Mouse (Mus musculus): Measurements from ENCODE around the gene Ffar4. TPM values are rescaled to one million over a fixed set of nuclear protein-coding genes. Genes with fewer than 3 reads are reported as not detected.

The Ffar4 gene
- total RNA-seq (2014; fragmentation: Nextera tagmentation) = not detected in 2 replicates
- not detected in 2 replicates for total RNA-seq (2017)
- not detected in 2 replicates for polyA plus RNA-seq (2012)

GRCm38 (mm10) chr19:38096858-38097758 lies at the start of gene Ffar4:
Gene Ffar4 (plus strand): TSS chr19:38097071.
- H3K36me3 ChIP-seq (replicated peaks) = no peaks in the 10 kb centered on the region
- H3K27me3 ChIP-seq (ENCODE audit: insufficient read depth, low read length) = peaks cover 8% of the 10 kb centered on the region
- no peak within 1 kb of the TSS for H3K4me3 ChIP-seq (ENCODE audit: low read depth, low read length)
- no peaks in the 10 kb centered on the region for H3K4me1 ChIP-seq (ENCODE audit: insufficient read depth, low read depth, low read length)
- ATAC-seq (ENCODE audit: extremely low read depth, insufficient number of reproducible peaks, low FRiP score, poor library complexity, severe bottlenecking) = no peak
- no peaks in the 10 kb centered on the region for H3K9me3 ChIP-seq (replicated peaks)
- DNase-seq (ENCODE audit: low spot score) = no peak
- TF ChIP-seq POLR2AphosphoS5 (IDR thresholded peaks at IDR 0.05; ENCODE audit: insufficient replicate concordance, low read depth, low read length) = no peak
- TF ChIP-seq CTCF (IDR thresholded peaks at IDR 0.05; ENCODE audit: low read depth, low read length) = no peak
- no peak for TF ChIP-seq GATA1 (IDR thresholded peaks at IDR 0.05; ENCODE audit: borderline replicate concordance, low read length)
- no peak for TF ChIP-seq TAL1 (conservative IDR thresholded peaks at IDR 0.05; ENCODE audit: low read depth, low read length)
- TF ChIP-seq GATA2 (IDR thresholded peaks at IDR 0.05; ENCODE audit: borderline replicate concordance, low read depth, low read length) = no peak

- DNase-seq (ENCODE audit: low spot score) = no peak
- H3K27me3 ChIP-seq (ENCODE audit: insufficient read depth, low read length) = peaks cover 22% of the 10 kb centered on the region
- no peak for ATAC-seq (ENCODE audit: extremely low read depth, insufficient number of reproducible peaks, low FRiP score, poor library complexity, severe bottlenecking)
Measured at GRCm38 (mm10) chr19:38049686-38050085, 47.2 kb upstream of the Ffar4 start.

GRCm38 (mm10) chr19:38053227-38054041 lies 43.4 kb upstream of the Ffar4 start:
- no peak for ATAC-seq (ENCODE audit: extremely low read depth, insufficient number of reproducible peaks, low FRiP score, poor library complexity, severe bottlenecking)
- peaks cover 19% of the 10 kb centered on the region for H3K4me1 ChIP-seq (ENCODE audit: insufficient read depth, low read depth, low read length)
- H3K4me3 ChIP-seq (ENCODE audit: low read depth, low read length) = peak overlapping the region; percentile 84; the same call in 1 of the 2 replicates
- H3K27me3 ChIP-seq (ENCODE audit: insufficient read depth, low read length) = peaks cover 12% of the 10 kb centered on the region
- no peak for DNase-seq (ENCODE audit: low spot score)
- H3K36me3 ChIP-seq (replicated peaks) = peaks cover 15% of the 10 kb centered on the region
- no peaks in the 10 kb centered on the region for H3K9me3 ChIP-seq (replicated peaks)
- TF ChIP-seq CTCF (IDR thresholded peaks at IDR 0.05; ENCODE audit: low read depth, low read length) (no peak), POLR2AphosphoS5 (IDR thresholded peaks at IDR 0.05; ENCODE audit: insufficient replicate concordance, low read depth, low read length) (no peak), GATA1 (IDR thresholded peaks at IDR 0.05; ENCODE audit: borderline replicate concordance, low read length) (no peak), GATA2 (IDR thresholded peaks at IDR 0.05; ENCODE audit: borderline replicate concordance, low read depth, low read length) (no peak), TAL1 (conservative IDR thresholded peaks at IDR 0.05; ENCODE audit: low read depth, low read length) (no peak)

More at GRCm38 (mm10) chr19:38049686-38050085, 47.2 kb upstream of the Ffar4 start:
- Histone ChIP-seq H3K36me3 (replicated peaks) (no peaks in the 10 kb centered on the region), H3K4me3 (ENCODE audit: low read depth, low read length) (no peak overlapping the region), H3K9me3 (replicated peaks) (no peaks in the 10 kb centered on the region), H3K4me1 (ENCODE audit: insufficient read depth, low read depth, low read length) (peaks cover 12% of the 10 kb centered on the region)
- TF ChIP-seq TAL1 (conservative IDR thresholded peaks at IDR 0.05; ENCODE audit: low read depth, low read length) (no peak), POLR2AphosphoS5 (IDR thresholded peaks at IDR 0.05; ENCODE audit: insufficient replicate concordance, low read depth, low read length) (no peak), CTCF (IDR thresholded peaks at IDR 0.05; ENCODE audit: low read depth, low read length) (no peak), GATA1 (IDR thresholded peaks at IDR 0.05; ENCODE audit: borderline replicate concordance, low read length) (no peak), GATA2 (IDR thresholded peaks at IDR 0.05; ENCODE audit: borderline replicate concordance, low read depth, low read length) (no peak)

- peak overlapping the region; percentile 84 for H3K4me3 ChIP-seq (ENCODE audit: low read depth, low read length)
- TF ChIP-seq CTCF (IDR thresholded peaks at IDR 0.05; ENCODE audit: low read depth, low read length) (no peak), TAL1 (conservative IDR thresholded peaks at IDR 0.05; ENCODE audit: low read depth, low read length) (peak; percentile 94)
- peaks cover 19% of the 10 kb centered on the region for H3K4me1 ChIP-seq (ENCODE audit: insufficient read depth, low read depth, low read length)
- peak; percentile 61 for ATAC-seq (ENCODE audit: extremely low read depth, insufficient number of reproducible peaks, low FRiP score, poor library complexity, severe bottlenecking)
- H3K36me3 ChIP-seq (replicated peaks) = peaks cover 21% of the 10 kb centered on the region
- no peaks in the 10 kb centered on the region for H3K9me3 ChIP-seq (replicated peaks)
- peaks cover 11% of the 10 kb centered on the region for H3K27me3 ChIP-seq (ENCODE audit: insufficient read depth, low read length)
- peak; percentile 54 for DNase-seq (ENCODE audit: low spot score)
Measured at GRCm38 (mm10) chr19:38054149-38054719, 42.6 kb upstream of the Ffar4 start.

GRCm38 (mm10) chr19:38054720-38055192 lies 42.1 kb upstream of the Ffar4 start, which contains the start of gene Cep55:
Gene Cep55 (plus strand): TSS chr19:38055011.
- TF ChIP-seq GATA1 (IDR thresholded peaks at IDR 0.05; ENCODE audit: borderline replicate concordance, low read length) = no peak
- no peak for TF ChIP-seq GATA2 (IDR thresholded peaks at IDR 0.05; ENCODE audit: borderline replicate concordance, low read depth, low read length)
- no peak for TF ChIP-seq CTCF (IDR thresholded peaks at IDR 0.05; ENCODE audit: low read depth, low read length)
- Histone ChIP-seq H3K27me3 (ENCODE audit: insufficient read depth, low read length) (peaks cover 11% of the 10 kb centered on the region), H3K9me3 (replicated peaks) (no peaks in the 10 kb centered on the region), H3K4me3 (ENCODE audit: low read depth, low read length) (peak within 1 kb of the TSS; percentile 84), H3K36me3 (replicated peaks) (peaks cover 26% of the 10 kb centered on the region), H3K4me1 (ENCODE audit: insufficient read depth, low read depth, low read length) (peaks cover 19% of the 10 kb centered on the region)
- peak; percentile 87 for ATAC-seq (ENCODE audit: extremely low read depth, insufficient number of reproducible peaks, low FRiP score, poor library complexity, severe bottlenecking)
- peak; percentile 80 for DNase-seq (ENCODE audit: low spot score)

Measured in G1E (cell line).